Mouse (Mus musculus): ENCODE results near the gene Polr2c. TPM values are rescaled to one million over a fixed set of nuclear protein-coding genes. Genes with fewer than 3 reads are reported as not detected.

Polr2c gene
- polyA plus RNA-seq, 1 experiment from 2014 or later: 103 TPM

DNA sequence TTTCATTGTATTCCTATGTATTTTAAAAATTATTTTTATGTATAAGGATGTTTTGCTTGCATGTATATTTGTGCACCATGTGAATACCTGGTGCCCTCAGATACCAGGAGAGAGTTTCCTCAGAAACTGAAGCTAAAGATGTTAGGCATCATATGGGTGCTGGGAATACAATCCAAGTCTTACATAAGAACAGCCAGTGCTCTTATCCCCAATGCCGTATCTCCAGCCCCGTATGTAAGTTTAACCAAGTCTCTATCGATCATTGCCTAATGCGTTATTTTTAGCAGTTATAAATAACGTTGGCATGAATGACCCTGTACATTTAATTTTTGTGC lies 272 bp upstream of the Polr2c start:
- TF ChIP-seq EP300 (IDR thresholded peaks at IDR 0.05) (no peak), CTCF (IDR thresholded peaks at IDR 0.05) (no peak)
- Histone ChIP-seq H3K4me1 (ENCODE audit: insufficient read depth, low read depth, low read length) (no peaks in the 10 kb centered on the region; the same call in 1 of the 2 replicates), H3K9ac (replicated peaks; ENCODE audit: low read depth) (no peak overlapping the region), H3K4me2 (replicated peaks; ENCODE audit: low read depth, low read length) (no peak overlapping the region), H3K4me3 (ENCODE audit: low read depth, low read length) (no peak overlapping the region), H3K9me3 (ENCODE audit: low read length) (no peaks in the 10 kb centered on the region), H3K27ac (ENCODE audit: low read length) (no peak overlapping the region), H3K36me3 (ENCODE audit: insufficient read depth, low read length) (peaks cover 15% of the 10 kb centered on the region), H3K27me3 (replicated peaks; ENCODE audit: insufficient read depth, low read length) (no peaks in the 10 kb centered on the region)
- ATAC-seq: no peak
- 26% methylated on average over 5 of the region's 5 CpGs for WGBS
- DNase-seq (ENCODE audit: low spot score): no peak

DNA sequence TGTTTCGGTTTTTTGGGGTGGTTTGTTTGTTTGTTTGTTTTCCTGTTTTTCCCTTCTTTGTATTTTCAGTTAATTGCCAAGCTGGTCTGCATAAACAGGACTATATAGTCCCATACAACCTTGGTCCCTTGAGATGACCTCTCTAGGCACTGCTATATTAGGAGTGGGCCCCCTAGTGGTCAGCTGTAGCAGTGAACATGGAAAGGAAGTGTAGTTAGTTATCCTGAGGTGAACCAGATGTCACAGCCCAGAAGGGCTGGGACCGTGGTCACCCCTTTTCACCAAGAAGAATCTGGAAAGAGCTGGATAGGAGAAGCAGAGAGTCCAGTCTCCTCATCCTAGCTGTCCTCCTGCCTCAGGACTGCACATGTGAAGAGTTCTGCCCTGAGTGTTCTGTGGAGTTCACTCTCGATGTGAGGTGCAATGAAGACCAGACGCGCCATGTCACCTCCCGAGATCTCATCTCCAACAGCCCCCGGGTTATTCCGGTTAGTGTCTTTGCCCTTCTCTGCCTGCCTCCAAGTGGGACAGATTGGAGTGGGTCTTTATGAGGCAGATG lies 4.2 kb downstream of the Polr2c start:
- ATAC-seq (0 out of 2 replicates have a peak, but pooled peaks have one; percentile 33), DNase-seq (ENCODE audit: low spot score) (peak; percentile 77)
- H3K27ac ChIP-seq (ENCODE audit: low read length): no peak overlapping the region
- 71% methylated on average over 8 of the region's 8 CpGs for WGBS
- TF ChIP-seq EP300 (IDR thresholded peaks at IDR 0.05) (no peak), CTCF (IDR thresholded peaks at IDR 0.05) (peak; percentile 93)
- H3K4me2 ChIP-seq (replicated peaks; ENCODE audit: low read depth, low read length): no peak overlapping the region
- H3K9ac ChIP-seq (replicated peaks; ENCODE audit: low read depth): no peak overlapping the region
- peaks cover 28% of the 10 kb centered on the region for H3K36me3 ChIP-seq (ENCODE audit: insufficient read depth, low read length)
- no peak overlapping the region for H3K4me3 ChIP-seq (ENCODE audit: low read depth, low read length)
- H3K27me3 ChIP-seq (replicated peaks; ENCODE audit: insufficient read depth, low read length): no peaks in the 10 kb centered on the region
- H3K4me1 ChIP-seq (ENCODE audit: insufficient read depth, low read depth, low read length): no peaks in the 10 kb centered on the region; the same call in 1 of the 2 replicates
- no peaks in the 10 kb centered on the region for H3K9me3 ChIP-seq (ENCODE audit: low read length)

DNA sequence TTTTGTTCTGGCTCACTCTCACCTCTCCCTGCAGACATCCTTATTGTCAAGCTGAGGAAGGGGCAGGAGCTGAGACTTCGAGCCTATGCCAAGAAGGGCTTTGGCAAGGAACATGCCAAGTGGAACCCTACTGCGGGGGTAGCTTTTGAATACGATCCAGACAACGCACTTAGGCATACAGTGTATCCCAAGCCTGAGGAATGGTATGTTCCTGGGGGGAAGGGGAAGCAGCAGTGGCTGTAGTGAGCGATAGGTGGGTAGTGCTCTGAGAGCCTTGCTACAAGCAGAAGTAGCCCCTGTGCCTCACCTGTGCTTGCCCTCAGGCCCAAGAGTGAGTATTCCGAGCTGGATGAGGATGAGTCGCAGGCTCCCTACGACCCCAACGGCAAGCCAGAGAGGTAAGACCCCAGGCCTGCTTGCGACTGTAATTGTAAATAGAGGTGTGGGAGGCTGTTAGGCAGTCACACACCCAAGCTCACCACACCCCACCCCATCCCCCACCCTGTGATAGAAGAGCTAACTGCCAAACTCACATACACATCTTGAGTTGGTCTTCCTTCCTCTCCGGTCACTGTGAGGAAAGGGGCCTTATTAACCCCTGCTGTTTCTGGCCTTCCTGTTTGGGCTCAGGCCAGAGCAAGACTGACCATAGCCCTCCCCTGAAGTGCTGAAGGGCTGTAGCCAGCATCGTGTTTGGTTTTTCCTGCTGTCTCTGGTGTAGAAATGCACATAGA lies 5.4 kb downstream of the Polr2c start:
- 74% methylated on average over 12 of the region's 12 CpGs for WGBS
- Histone ChIP-seq H3K4me1 (ENCODE audit: insufficient read depth, low read depth, low read length) (no peaks in the 10 kb centered on the region; the same call in 1 of the 2 replicates), H3K9me3 (ENCODE audit: low read length) (no peaks in the 10 kb centered on the region), H3K27me3 (replicated peaks; ENCODE audit: insufficient read depth, low read length) (no peaks in the 10 kb centered on the region), H3K9ac (replicated peaks; ENCODE audit: low read depth) (no peak overlapping the region), H3K4me2 (replicated peaks; ENCODE audit: low read depth, low read length) (no peak overlapping the region), H3K4me3 (ENCODE audit: low read depth, low read length) (no peak overlapping the region), H3K36me3 (ENCODE audit: insufficient read depth, low read length) (peaks cover 33% of the 10 kb centered on the region), H3K27ac (ENCODE audit: low read length) (no peak overlapping the region)
- DNase-seq (ENCODE audit: low spot score) (peak; percentile 44), ATAC-seq (peak; percentile 67)
- TF ChIP-seq CTCF (IDR thresholded peaks at IDR 0.05) (no peak), EP300 (IDR thresholded peaks at IDR 0.05) (peak; percentile 29; the same call in 1 of the 2 replicates)

DNA sequence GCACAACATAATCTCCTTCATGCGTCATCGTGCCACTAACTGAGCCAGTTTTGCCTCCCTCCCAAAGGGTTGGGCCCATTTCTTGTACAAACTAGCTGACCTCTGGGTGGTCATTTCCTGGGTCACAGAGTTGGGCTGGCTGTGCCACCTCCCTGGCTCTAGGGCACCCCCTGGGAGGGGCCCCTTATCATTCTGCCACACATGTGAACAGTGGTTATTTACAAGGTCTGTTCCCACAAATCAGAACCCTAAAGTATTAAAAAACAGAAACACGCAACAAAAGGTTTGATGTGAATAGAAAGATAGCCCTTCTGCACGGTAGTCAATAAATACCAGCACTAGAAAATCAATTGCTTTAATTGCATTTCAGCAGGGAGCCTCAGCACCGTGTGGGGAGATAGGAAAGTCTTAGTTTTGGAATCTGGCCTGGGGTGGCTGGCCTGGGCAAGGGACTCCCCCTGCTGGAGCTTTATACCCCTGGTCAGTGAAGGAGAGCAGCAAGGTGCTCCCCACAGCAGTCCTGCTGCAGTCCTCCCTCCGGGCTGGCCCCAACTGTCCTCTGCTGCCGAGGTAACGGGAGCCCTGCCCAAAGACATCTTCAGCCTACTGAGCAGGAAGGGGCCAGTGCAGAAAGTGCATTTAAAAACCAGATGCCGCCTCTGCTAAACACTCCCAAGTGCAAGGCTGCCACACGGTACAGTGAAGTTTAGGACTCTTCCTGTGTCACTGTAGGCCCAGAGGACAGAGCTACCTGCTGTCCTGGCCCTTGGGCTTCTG lies 6.8 kb downstream of the Polr2c start:
- Histone ChIP-seq H3K27me3 (replicated peaks; ENCODE audit: insufficient read depth, low read length) (no peaks in the 10 kb centered on the region), H3K27ac (ENCODE audit: low read length) (no peak overlapping the region), H3K9ac (replicated peaks; ENCODE audit: low read depth) (no peak overlapping the region), H3K9me3 (ENCODE audit: low read length) (no peaks in the 10 kb centered on the region), H3K4me1 (ENCODE audit: insufficient read depth, low read depth, low read length) (no peaks in the 10 kb centered on the region; the same call in 1 of the 2 replicates), H3K36me3 (ENCODE audit: insufficient read depth, low read length) (peaks cover 33% of the 10 kb centered on the region), H3K4me3 (ENCODE audit: low read depth, low read length) (no peak overlapping the region), H3K4me2 (replicated peaks; ENCODE audit: low read depth, low read length) (no peak overlapping the region)
- ATAC-seq (no peak), DNase-seq (ENCODE audit: low spot score) (no peak)
- 71% methylated on average over 10 of the region's 10 CpGs for WGBS
- TF ChIP-seq EP300 (IDR thresholded peaks at IDR 0.05): no peak
- TF ChIP-seq CTCF (IDR thresholded peaks at IDR 0.05): peak; percentile 43

DNA sequence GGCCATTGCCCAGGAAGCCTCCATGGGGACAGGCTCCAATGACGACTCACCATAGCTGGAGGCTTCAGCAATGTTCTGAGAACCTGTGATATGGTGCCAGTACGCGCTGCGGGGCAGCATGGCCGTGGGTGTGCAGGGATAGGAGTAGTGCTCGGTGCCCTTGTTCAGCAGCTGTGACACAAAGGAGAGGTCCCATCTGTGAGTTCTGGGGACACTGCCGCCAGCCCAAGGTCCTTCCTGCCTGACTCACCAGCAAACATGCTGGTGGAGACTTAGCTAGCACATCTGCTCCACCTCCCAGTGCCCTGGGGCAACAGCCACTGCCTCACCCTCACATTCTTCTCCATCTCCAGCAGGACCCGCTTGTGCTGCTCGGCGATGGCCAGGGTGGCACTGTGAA lies 8.0 kb downstream of the Polr2c start:
- Histone ChIP-seq H3K27me3 (replicated peaks; ENCODE audit: insufficient read depth, low read length) (no peaks in the 10 kb centered on the region), H3K4me3 (ENCODE audit: low read depth, low read length) (no peak overlapping the region), H3K27ac (ENCODE audit: low read length) (no peak overlapping the region), H3K4me2 (replicated peaks; ENCODE audit: low read depth, low read length) (no peak overlapping the region), H3K36me3 (ENCODE audit: insufficient read depth, low read length) (peaks cover 33% of the 10 kb centered on the region), H3K9ac (replicated peaks; ENCODE audit: low read depth) (no peak overlapping the region), H3K9me3 (ENCODE audit: low read length) (no peaks in the 10 kb centered on the region), H3K4me1 (ENCODE audit: insufficient read depth, low read depth, low read length) (peaks cover 6% of the 10 kb centered on the region; the same call in 1 of the 2 replicates)
- 78% methylated on average over 10 of the region's 10 CpGs for WGBS
- DNase-seq (ENCODE audit: low spot score): no peak
- TF ChIP-seq EP300 (IDR thresholded peaks at IDR 0.05) (no peak), CTCF (IDR thresholded peaks at IDR 0.05) (no peak)
- ATAC-seq: no peak

DNA sequence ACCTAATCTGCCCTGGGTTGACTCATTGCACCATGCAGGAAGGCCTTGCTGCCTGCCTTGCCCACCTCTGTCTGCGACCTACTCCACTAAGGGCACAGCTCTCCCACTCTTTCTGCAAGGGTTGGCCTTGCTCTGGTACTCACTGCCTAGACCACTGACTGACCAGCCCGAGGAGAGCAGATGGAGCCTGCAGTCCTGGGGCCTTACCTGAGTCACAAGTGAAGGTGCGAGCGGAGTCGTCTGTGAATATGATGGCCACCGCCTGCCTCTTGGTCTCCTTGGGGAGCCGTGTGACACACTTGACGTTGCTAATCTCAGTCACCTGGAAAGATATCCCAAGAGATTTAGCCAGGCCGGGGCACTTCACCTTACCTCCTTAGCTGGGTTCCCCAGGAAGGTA lies 9.7 kb downstream of the Polr2c start:
- peaks cover 33% of the 10 kb centered on the region for H3K36me3 ChIP-seq (ENCODE audit: insufficient read depth, low read length)

More for the DNA sequence above, 9.7 kb downstream of the Polr2c start:
- Histone ChIP-seq H3K27me3 (replicated peaks; ENCODE audit: insufficient read depth, low read length) (no peaks in the 10 kb centered on the region), H3K4me1 (ENCODE audit: insufficient read depth, low read depth, low read length) (peaks cover 22% of the 10 kb centered on the region), H3K9me3 (ENCODE audit: low read length) (no peaks in the 10 kb centered on the region), H3K27ac (ENCODE audit: low read length) (no peak overlapping the region), H3K4me2 (replicated peaks; ENCODE audit: low read depth, low read length) (no peak overlapping the region), H3K9ac (replicated peaks; ENCODE audit: low read depth) (no peak overlapping the region), H3K4me3 (ENCODE audit: low read depth, low read length) (no peak overlapping the region)
- no peak for TF ChIP-seq CTCF (IDR thresholded peaks at IDR 0.05)
- no peak for TF ChIP-seq EP300 (IDR thresholded peaks at IDR 0.05)
- ATAC-seq: no peak
- 87% methylated on average over 9 of the region's 9 CpGs for WGBS
- DNase-seq (ENCODE audit: low spot score): no peak
